Mouse (Mus musculus) small intestine, adult 2 months (tissue): Measurements from ENCODE around the gene Isoc2a.

Experiments used
- CTCF ChIP-seq: fragments of 200-500 bp; IDR thresholded peaks from 2 replicates; pipeline ENCODE4 v1.5.1; 2012; ENCODE audit warnings: low read depth, mild to moderate bottlenecking, control low read depth, inconsistent platforms, low read length, moderate library complexity, mixed read lengths; ENCODE audit not compliant: insufficient replicate concordance, insufficient read length; ENCODE audit errors: extremely low read depth
- POLR2A ChIP-seq: fragments of 200-500 bp; IDR thresholded peaks from 2 replicates; pipeline ENCODE4 v1.6.1; 2012; ENCODE audit warnings: low read depth, mild to moderate bottlenecking, control low read depth, inconsistent platforms, low read length, moderate library complexity

GRCm38 (mm10) chr7:4920976-4921823 is 44.2 kb downstream of the Isoc2a start:
- TF ChIP-seq CTCF (no peak), POLR2A (no peak)
